Mouse (Mus musculus): ENCODE measurements around the gene Trpc1. TPM values are rescaled to one million over a fixed set of nuclear protein-coding genes. Genes with fewer than 3 reads are reported as not detected.

Gene Trpc1
- polyA plus RNA-seq (2012; rRNA removed): 0.59 TPM in 2 replicates

DNA sequence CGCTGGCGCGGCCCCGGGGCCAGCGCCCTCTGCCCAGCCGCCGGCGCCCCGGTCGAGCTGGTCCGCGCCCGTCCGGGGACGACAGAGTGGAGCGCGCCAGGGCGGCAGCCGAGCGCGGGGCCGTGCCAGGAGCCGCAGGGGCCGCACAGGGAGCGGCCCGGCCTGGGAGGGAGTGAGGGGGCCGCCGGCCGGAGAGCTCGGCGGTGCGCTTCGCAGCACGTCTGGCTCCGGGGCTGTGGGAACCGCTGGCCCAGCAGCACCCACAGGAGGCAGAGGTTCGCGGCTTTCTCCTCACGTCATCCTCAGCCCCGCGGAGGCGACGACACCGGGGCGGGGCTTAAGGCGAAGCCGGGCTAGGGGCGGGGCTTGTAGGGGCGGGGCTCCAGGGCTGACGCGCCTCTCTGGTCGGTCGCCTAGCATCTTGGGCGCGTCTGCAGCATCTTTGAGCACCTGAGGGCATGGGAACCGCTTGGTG, at the start of gene Trpc1:
Gene Trpc1 (minus strand): TSS at position 339 of the 475 bp plus-strand sequence.

Other genes with a start within 250 kb of the Trpc1 start
- gene U2surp, start 238.4 kb downstream of the Trpc1 start, polyA plus RNA-seq (2012; rRNA removed): 14.9 and 15.9 TPM in 2 replicates
- gene Paqr9, start 190.7 kb downstream of the Trpc1 start, polyA plus RNA-seq (2012; rRNA removed): 11.0 and 12.6 TPM in 2 replicates
- 1.1 and 1.3 TPM in 2 replicates for gene Pcolce2, start 112.8 kb downstream of the Trpc1 start, polyA plus RNA-seq (2012; rRNA removed)
- gene Pls1, start 94.9 kb upstream of the Trpc1 start, polyA plus RNA-seq (2012; rRNA removed): 3.0 and 4.2 TPM in 2 replicates
- gene Atr, start 107.2 kb upstream of the Trpc1 start, polyA plus RNA-seq (2012; rRNA removed): 4.0 and 4.6 TPM in 2 replicates
- 3.5 and 3.8 TPM in 2 replicates for gene Xrn1, start 204.4 kb upstream of the Trpc1 start, polyA plus RNA-seq (2012; rRNA removed)

Measured in liver, embryonic 14 days (tissue).